Mouse (Mus musculus): Measurements from ENCODE around the gene Elovl3.

GRCm38 (mm10) chr19:46119458-46119857 lies 12.2 kb upstream of the Elovl3 start:
- TF ChIP-seq CTCF (IDR thresholded peaks at IDR 0.05; ENCODE audit: low read depth, low read length) (no peak), POLR2A (IDR thresholded peaks at IDR 0.05; ENCODE audit: insufficient read depth, low read length) (no peak), EP300 (IDR thresholded peaks at IDR 0.05; ENCODE audit: insufficient read depth, low read depth, low read length) (no peak)
